Mouse (Mus musculus) intestine, embryonic 15.5 days (tissue): ENCODE measurements at regions not wholly inside any gene's neighbourhood (a gene's known extent, or its start where the extent isn't known, plus 50 kb on each side); places are given as distances from the start of the nearest gene placed in this dataset.

ENCODE experiments used
- ATAC-seq: fragments of 200-750 bp; cut with Nextera tagmentation; 2 replicates; pipeline ENCODE4 v1.8.0; 2017; ENCODE audit warnings: moderate TSS enrichment, moderate library complexity
- H3K27ac ChIP-seq: fragments of 300-500 bp; sonication (generic); 2 replicates; pipeline ENCODE4 v1.5.1; 2015; ENCODE audit warnings: mild to moderate bottlenecking, inconsistent platforms
- H3K27me3 ChIP-seq: fragments of 300-500 bp; sonication (generic); replicated peaks from 2 replicates; pipeline ENCODE4 v1.6.1; 2015; ENCODE audit warnings: inconsistent platforms
- H3K36me3 ChIP-seq: fragments of 300-500 bp; sonication (generic); 2 replicates; pipeline ENCODE4 v1.6.1; 2015; ENCODE audit warnings: inconsistent platforms
- H3K4me1 ChIP-seq: fragments of 300-500 bp; sonication (generic); replicated peaks from 2 replicates; pipeline ENCODE4 v1.6.1; 2015; ENCODE audit warnings: inconsistent platforms
- H3K4me2 ChIP-seq: fragments of 300-500 bp; sonication (generic); replicated peaks from 2 replicates; pipeline ENCODE4 v1.6.1; 2015; ENCODE audit warnings: mild to moderate bottlenecking, inconsistent platforms
- H3K4me3 ChIP-seq: fragments of 300-500 bp; sonication (generic); replicated peaks from 2 replicates; pipeline ENCODE4 v1.5.1; 2015; ENCODE audit warnings: inconsistent platforms
- H3K9ac ChIP-seq: fragments of 300-500 bp; sonication (generic); 2 replicates; pipeline ENCODE4 v1.6.1; 2015; ENCODE audit warnings: inconsistent platforms
- H3K9me3 ChIP-seq: fragments of 300-500 bp; sonication (generic); 2 replicates; pipeline ENCODE4 v1.6.1; 2016; ENCODE audit warnings: inconsistent platforms
- WGBS: fragments of 180-500 bp; shearing (Covaris S2); methylation state at CpG from one replicate; pipeline ENCODE4 v1.1.7; 2015; 5-methylcytosine and 5-hydroxymethylcytosine counted together

DNA sequence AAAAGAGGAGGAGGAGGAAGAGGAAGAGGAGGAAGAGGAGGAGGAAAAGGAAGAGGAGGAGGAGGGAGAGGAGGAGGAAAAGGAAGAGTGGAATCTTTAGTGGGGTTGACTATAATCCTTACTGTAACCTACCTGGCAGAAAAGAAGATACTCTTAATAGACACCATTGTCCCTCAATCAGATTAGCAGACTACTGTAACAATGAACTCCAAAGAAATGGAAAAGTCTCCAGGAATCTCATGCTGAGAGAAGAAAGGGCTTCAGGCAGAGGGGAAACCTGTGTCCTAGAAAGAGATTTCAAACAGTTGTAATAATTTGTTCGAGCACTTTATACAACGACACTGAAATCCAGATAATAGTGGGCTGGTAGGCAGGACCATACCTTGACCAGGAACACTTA lies 87.6 kb upstream of the Chd2 start:
- H3K9me3 ChIP-seq, result no peaks in the 10 kb centered on the region
- WGBS, result 91% methylated on average over 2 of the region's 2 CpGs
- no peaks in the 10 kb centered on the region for H3K36me3 ChIP-seq
- no peak overlapping the region for H3K4me3 ChIP-seq
- H3K4me2 ChIP-seq, result no peak overlapping the region
- H3K4me1 ChIP-seq, result 0 out of 2 replicates have a peak, but pooled peaks cover 2% of the 10 kb centered on the region
- H3K27me3 ChIP-seq, result no peaks in the 10 kb centered on the region
- H3K27ac ChIP-seq, result no peak overlapping the region
- H3K9ac ChIP-seq, result no peak overlapping the region
- ATAC-seq, result no peak

DNA sequence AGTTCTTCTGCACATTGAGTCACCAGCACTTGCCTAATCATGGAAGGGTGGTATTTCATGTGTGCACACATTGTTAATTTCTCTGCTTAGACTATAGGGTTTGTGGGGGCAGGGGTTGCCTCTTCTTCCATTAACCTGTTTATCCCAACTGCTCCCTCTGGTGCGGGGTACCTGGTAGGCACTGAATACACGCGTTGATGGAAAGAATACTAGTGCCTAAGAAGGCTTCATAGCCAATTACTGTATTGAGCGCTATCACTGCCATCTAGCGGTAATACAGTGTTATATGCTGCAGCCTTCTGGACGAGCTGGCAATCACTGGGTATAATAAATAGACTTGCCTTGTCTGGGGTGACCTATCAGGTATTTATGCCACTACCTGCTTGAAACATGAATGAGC lies 86.4 kb upstream of the Chd2 start:
- Histone ChIP-seq H3K9me3 (no peaks in the 10 kb centered on the region), H3K27me3 (no peaks in the 10 kb centered on the region), H3K4me3 (no peak overlapping the region), H3K4me1 (0 out of 2 replicates have a peak, but pooled peaks cover 2% of the 10 kb centered on the region), H3K4me2 (no peak overlapping the region), H3K9ac (no peak overlapping the region), H3K36me3 (no peaks in the 10 kb centered on the region), H3K27ac (no peak overlapping the region)
- WGBS, result under 1% methylated on average over 6 of the region's 6 CpGs
- peak; percentile 89 for ATAC-seq

- Histone ChIP-seq H3K27ac (no peak overlapping the region), H3K4me3 (no peak overlapping the region), H3K9me3 (no peaks in the 10 kb centered on the region), H3K36me3 (no peaks in the 10 kb centered on the region), H3K9ac (no peak overlapping the region), H3K27me3 (no peaks in the 10 kb centered on the region), H3K4me2 (no peak overlapping the region), H3K4me1 (0 out of 2 replicates have a peak, but pooled peaks cover 2% of the 10 kb centered on the region)
- no peak for ATAC-seq
- 67% methylated on average over 7 of the region's 7 CpGs for WGBS
These were observed 84.7 kb upstream of the Chd2 start for GRCm38 (mm10) chr7:73626291-73626690.

DNA sequence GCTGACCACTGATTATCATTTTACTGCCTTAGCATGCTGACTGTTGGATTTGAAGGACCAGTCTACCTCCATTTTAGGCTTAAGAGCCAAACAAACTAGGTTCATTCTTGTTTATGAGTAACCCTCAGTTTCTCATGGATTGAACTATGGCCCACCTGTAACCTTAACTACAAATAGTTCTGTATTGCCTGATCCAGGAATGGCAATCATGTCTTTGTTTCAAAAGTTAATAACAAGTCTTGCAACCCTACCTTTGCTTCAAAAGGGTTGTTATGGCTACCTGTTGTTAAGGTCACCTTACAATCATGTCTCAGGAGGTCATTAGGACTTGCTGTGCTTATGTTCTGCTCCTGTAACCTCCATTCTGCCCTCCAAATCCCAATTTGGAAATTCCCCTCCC lies 84.0 kb upstream of the Chd2 start:
- Histone ChIP-seq H3K36me3 (no peaks in the 10 kb centered on the region), H3K27ac (no peak overlapping the region)
- ATAC-seq, result no peak

DNA sequence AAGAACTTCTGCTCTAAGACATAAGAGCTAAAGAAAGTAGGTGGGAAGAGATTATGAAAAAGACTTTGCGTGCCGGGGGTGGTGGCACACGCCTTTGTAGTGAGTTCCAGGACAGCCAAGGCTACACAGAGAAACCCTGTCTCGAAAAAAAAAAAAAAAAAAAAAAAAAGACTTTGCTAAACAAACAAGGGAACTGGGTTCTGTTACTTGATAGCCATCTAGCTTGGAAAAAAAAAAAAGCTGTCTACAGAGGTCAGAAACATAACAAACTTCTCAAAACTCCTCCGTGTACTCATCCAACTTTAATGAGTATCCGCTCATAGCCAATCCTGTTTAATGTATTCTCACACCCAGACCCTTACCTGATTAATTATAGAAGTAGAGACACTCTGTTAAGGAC lies 83.4 kb upstream of the Chd2 start:
- Histone ChIP-seq H3K27ac (no peak overlapping the region), H3K4me2 (no peak overlapping the region), H3K36me3 (no peaks in the 10 kb centered on the region), H3K9me3 (no peaks in the 10 kb centered on the region), H3K4me3 (no peak overlapping the region), H3K27me3 (no peaks in the 10 kb centered on the region), H3K4me1 (0 out of 2 replicates have a peak, but pooled peaks cover 2% of the 10 kb centered on the region), H3K9ac (no peak overlapping the region)
- 60% methylated on average over 6 of the region's 6 CpGs for WGBS
- ATAC-seq, result no peak

More for the DNA sequence above, 84.0 kb upstream of the Chd2 start:
- Histone ChIP-seq H3K4me1 (0 out of 2 replicates have a peak, but pooled peaks cover 2% of the 10 kb centered on the region), H3K4me3 (no peak overlapping the region), H3K9me3 (no peaks in the 10 kb centered on the region), H3K27me3 (no peaks in the 10 kb centered on the region), H3K4me2 (no peak overlapping the region), H3K9ac (no peak overlapping the region)

DNA sequence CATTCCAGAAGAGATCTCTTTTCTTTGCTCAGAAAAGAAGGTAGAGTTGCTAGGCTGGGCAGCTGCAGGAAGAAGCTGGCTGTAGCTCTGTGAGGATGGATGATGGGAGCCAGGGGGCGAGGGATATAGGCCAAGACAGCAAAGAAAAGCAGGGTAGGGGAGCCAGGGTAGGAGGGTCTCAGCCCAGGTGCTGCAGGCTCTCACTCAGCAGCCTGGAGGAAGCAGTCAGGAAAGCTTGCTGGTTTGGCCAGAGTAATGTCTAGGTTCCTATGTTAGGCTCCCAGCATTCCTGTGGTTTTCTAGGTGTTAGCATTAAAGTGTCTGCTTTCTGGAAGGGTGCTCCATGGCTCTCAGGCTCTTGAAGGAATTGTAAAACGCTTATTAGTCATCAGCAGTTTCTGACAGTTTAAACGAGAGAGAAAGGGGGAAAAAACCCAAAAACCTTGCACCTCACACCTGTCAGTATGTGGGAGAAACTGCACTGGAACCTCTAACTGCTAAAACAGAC lies 82.5 kb upstream of the Chd2 start:
- Histone ChIP-seq H3K27ac (no peak overlapping the region), H3K4me1 (0 out of 2 replicates have a peak, but pooled peaks cover 2% of the 10 kb centered on the region), H3K36me3 (no peaks in the 10 kb centered on the region), H3K4me3 (no peak overlapping the region), H3K27me3 (no peaks in the 10 kb centered on the region), H3K9ac (no peak overlapping the region), H3K9me3 (no peaks in the 10 kb centered on the region), H3K4me2 (no peak overlapping the region)
- no peak for ATAC-seq
- 71% methylated on average over 3 of the region's 3 CpGs for WGBS

DNA sequence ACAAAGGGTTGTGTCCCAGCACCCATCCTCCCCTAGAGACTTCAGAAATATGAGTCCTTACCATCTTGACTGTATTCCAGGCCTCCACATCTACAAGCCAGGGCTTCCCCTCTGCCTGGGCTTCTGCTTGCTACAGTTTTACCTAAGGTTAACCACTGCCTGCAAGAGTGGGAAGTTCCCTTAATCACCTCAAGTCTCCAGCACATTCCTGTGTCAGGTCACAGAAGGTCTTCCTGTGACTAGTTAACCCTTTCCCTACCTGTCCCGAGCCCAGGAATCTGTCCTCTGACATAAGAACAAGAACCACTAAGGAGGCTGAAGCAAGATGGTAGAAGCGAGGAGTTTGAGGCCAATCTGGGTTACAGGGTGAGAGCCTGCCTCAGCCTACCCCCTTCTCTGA lies 80.8 kb upstream of the Chd2 start:
- H3K27ac ChIP-seq, result no peak overlapping the region
- H3K36me3 ChIP-seq, result no peaks in the 10 kb centered on the region
- H3K4me2 ChIP-seq, result no peak overlapping the region
- H3K27me3 ChIP-seq, result no peaks in the 10 kb centered on the region
- 71% methylated on average over 2 of the region's 2 CpGs for WGBS
- no peak overlapping the region for H3K4me3 ChIP-seq
- no peaks in the 10 kb centered on the region for H3K9me3 ChIP-seq
- ATAC-seq, result no peak
- no peak overlapping the region for H3K9ac ChIP-seq
- H3K4me1 ChIP-seq, result no peaks in the 10 kb centered on the region

- Histone ChIP-seq H3K9ac (no peak overlapping the region), H3K27ac (no peak overlapping the region), H3K4me1 (no peaks in the 10 kb centered on the region), H3K27me3 (no peaks in the 10 kb centered on the region), H3K9me3 (no peaks in the 10 kb centered on the region), H3K4me3 (no peak overlapping the region), H3K36me3 (no peaks in the 10 kb centered on the region), H3K4me2 (no peak overlapping the region)
- no peak for ATAC-seq
- WGBS, result 93% methylated on average over 9 of the region's 9 CpGs
These were observed 78.7 kb upstream of the Chd2 start for GRCm38 (mm10) chr7:73620341-73620740.

DNA sequence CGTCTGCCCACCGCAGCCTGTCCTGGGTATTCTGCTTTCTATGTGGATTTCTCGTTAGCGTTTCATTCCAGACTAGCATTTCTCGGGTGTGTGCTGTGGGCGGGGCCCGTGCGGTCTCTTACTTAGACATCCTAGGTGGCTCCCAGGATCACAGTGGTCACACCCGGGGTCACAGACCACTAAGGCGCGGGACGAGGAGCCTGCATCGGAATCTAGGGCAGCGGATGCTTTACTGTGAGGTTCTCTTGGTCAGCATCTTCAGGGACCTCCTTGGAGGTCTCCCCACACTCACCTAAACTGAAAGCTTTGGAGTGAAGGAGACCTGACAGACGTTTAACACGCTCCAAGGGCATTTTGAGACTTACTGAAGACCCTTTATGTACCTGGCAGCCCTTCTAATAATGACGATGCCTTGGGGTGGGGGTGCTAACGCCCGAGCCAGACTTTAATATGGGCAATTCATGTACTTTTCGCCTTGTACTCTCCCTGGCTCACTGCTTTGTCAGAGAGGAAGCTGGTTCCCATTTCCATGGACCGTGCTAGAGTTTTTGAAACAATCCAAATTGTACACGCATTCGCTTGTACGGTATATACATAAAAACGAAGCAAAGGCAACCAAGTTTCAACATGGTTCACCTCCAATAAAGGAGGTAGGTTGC lies 77.3 kb upstream of the Chd2 start:
- WGBS, result 6% methylated on average over 25 of the region's 25 CpGs
- H3K9me3 ChIP-seq, result no peaks in the 10 kb centered on the region
- peak overlapping the region; percentile 60 for H3K4me3 ChIP-seq
- H3K36me3 ChIP-seq, result no peaks in the 10 kb centered on the region
- H3K27me3 ChIP-seq, result no peaks in the 10 kb centered on the region
- peak overlapping the region; percentile 75 for H3K4me2 ChIP-seq
- H3K4me1 ChIP-seq, result 0 out of 2 replicates have a peak, but pooled peaks cover 3% of the 10 kb centered on the region
- peak overlapping the region; percentile 92 for H3K9ac ChIP-seq
- peak; percentile 68 for ATAC-seq
- peak overlapping the region; percentile 99 for H3K27ac ChIP-seq

- Histone ChIP-seq H3K36me3 (no peaks in the 10 kb centered on the region), H3K9ac (peak overlapping the region; percentile 92), H3K4me3 (peak overlapping the region; percentile 60), H3K4me2 (peak overlapping the region; percentile 75), H3K4me1 (0 out of 2 replicates have a peak, but pooled peaks cover 3% of the 10 kb centered on the region), H3K27ac (peak overlapping the region; percentile 99), H3K9me3 (no peaks in the 10 kb centered on the region), H3K27me3 (no peaks in the 10 kb centered on the region)
- whole genome bisulfite sequencing, result under 1% methylated on average over 78 of the region's 86 CpGs
- peak; percentile 96 for ATAC-seq
These were observed 76.5 kb upstream of the Chd2 start for GRCm38 (mm10) chr7:73617910-73618757.

- Histone ChIP-seq H3K4me3 (peak overlapping the region; percentile 60), H3K9ac (peak overlapping the region; percentile 77), H3K27me3 (no peaks in the 10 kb centered on the region), H3K4me2 (peak overlapping the region; percentile 75), H3K36me3 (no peaks in the 10 kb centered on the region), H3K27ac (peak overlapping the region; percentile 99), H3K4me1 (0 out of 2 replicates have a peak, but pooled peaks cover 3% of the 10 kb centered on the region), H3K9me3 (no peaks in the 10 kb centered on the region)
- 6% methylated on average over 21 of the region's 21 CpGs for WGBS
- ATAC-seq, result no peak
These were observed 75.6 kb upstream of the Chd2 start for GRCm38 (mm10) chr7:73616971-73617906.
